Mouse (Mus musculus) CH12.LX (cell line): ENCODE measurements around the gene Prss35. TPM values are rescaled to one million over a fixed set of nuclear protein-coding genes. Genes with fewer than 3 reads are reported as not detected.

Source experiments
- DNase-seq: peaks from one replicate; pipeline ENCODE4 v3.0.0-alpha.2; 2013; ENCODE audit errors: extremely low read depth
- H3K27ac ChIP-seq: 2 replicates; pipeline ENCODE4 v1.5.1; 2012; ENCODE audit warnings: low read depth, mild to moderate bottlenecking, control low read depth, moderate library complexity; ENCODE audit not compliant: insufficient read depth
- H3K27me3 ChIP-seq: replicated peaks from 2 replicates; pipeline ENCODE3; 2012; ENCODE audit warnings: inconsistent platforms
- H3K36me3 ChIP-seq, 2 experiments: replicated peaks in 1 of 2; 2 replicates each; pipeline versions ENCODE3 to v1.6.1; 2012; ENCODE audit warnings: inconsistent platforms in 1 of 2, low read length in 1 of 2, mild to moderate bottlenecking in 1 of 2, mixed read lengths in 1 of 2, moderate library complexity in 1 of 2; ENCODE audit not compliant: control insufficient read depth in 1 of 2, insufficient read depth in 1 of 2
- H3K4me1 ChIP-seq, 2 experiments: 2 replicates each; pipeline ENCODE4 v1.6.1; 2012; ENCODE audit warnings: inconsistent platforms in 1 of 2, moderate library complexity in 1 of 2; ENCODE audit not compliant: insufficient read depth in 2 of 2, control insufficient read depth in 1 of 2
- H3K4me2 ChIP-seq: 2 replicates; pipeline ENCODE4 v1.6.1; 2012; ENCODE audit warnings: low read depth, mild to moderate bottlenecking, control low read depth; ENCODE audit not compliant: poor library complexity, insufficient read depth, severe bottlenecking
- H3K4me3 ChIP-seq, 3 experiments: fragments of 150-350 bp in 1 of 3; sonication (generic) in 1 of 3; replicated peaks in 1 of 3; 2 replicates each; pipeline versions ENCODE3 to v1.5.1; 2011 to 2012; ENCODE audit warnings: low read depth in 2 of 3, low read length in 2 of 3, mild to moderate bottlenecking in 2 of 3, moderate library complexity in 2 of 3, control low read depth in 1 of 3, improper control_type of control experiment in 1 of 3, inconsistent platforms in 1 of 3, mixed read lengths in 1 of 3; ENCODE audit not compliant: poor library complexity in 1 of 3
- H3K79me2 ChIP-seq: replicated peaks from 2 replicates; pipeline ENCODE4 v1.6.1; 2012; ENCODE audit warnings: mild to moderate bottlenecking, moderate library complexity; ENCODE audit not compliant: control insufficient read depth, poor library complexity, insufficient read depth, severe bottlenecking; ENCODE audit errors: extremely low read depth
- H3K9ac ChIP-seq: 2 replicates; pipeline ENCODE4 v1.6.1; 2012; ENCODE audit warnings: low read depth, mild to moderate bottlenecking, control low read depth, moderate library complexity; ENCODE audit not compliant: insufficient read depth
- H3K9me3 ChIP-seq: replicated peaks from 2 replicates; pipeline ENCODE3; 2012; ENCODE audit warnings: low read length, inconsistent platforms, mixed read lengths
- BHLHE40 ChIP-seq: IDR thresholded peaks from 2 replicates; pipeline ENCODE4 v1.6.1; 2011; ENCODE audit warnings: mild to moderate bottlenecking, low read depth, low read length, improper control_type of control experiment
- CHD1 ChIP-seq: IDR thresholded peaks from 2 replicates; pipeline ENCODE4 v1.6.1; 2012; ENCODE audit warnings: low read depth, low read length, improper control_type of control experiment, inconsistent platforms
- CHD2 ChIP-seq: IDR thresholded peaks from 2 replicates; pipeline ENCODE4 v1.6.1; 2011; ENCODE audit warnings: low read length, improper control_type of control experiment
- CTCF ChIP-seq, 2 experiments: IDR thresholded peaks in 1 of 2; conservative IDR thresholded peaks in 1 of 2; 2 replicates each; pipeline ENCODE4 v1.5.1; 2011 to 2012; ENCODE audit warnings: low read depth in 2 of 2, low read length in 2 of 2, improper control_type of control experiment in 1 of 2, inconsistent platforms in 1 of 2, mild to moderate bottlenecking in 1 of 2, moderate library complexity in 1 of 2
- E2F4 ChIP-seq: IDR thresholded peaks from 2 replicates; pipeline ENCODE4 v1.6.1; 2011; ENCODE audit warnings: low read depth, low read length, improper control_type of control experiment; ENCODE audit not compliant: insufficient replicate concordance
- ELF1 ChIP-seq: IDR thresholded peaks from 2 replicates; pipeline ENCODE4 v1.6.1; 2014; ENCODE audit warnings: low read depth, mild to moderate bottlenecking, inconsistent platforms, low read length, improper control_type of control experiment
- ETS1 ChIP-seq: conservative IDR thresholded peaks from 2 replicates; pipeline ENCODE4 v1.6.1; 2012; ENCODE audit warnings: low read depth, mild to moderate bottlenecking, inconsistent platforms, low read length, improper control_type of control experiment, moderate library complexity
- HCFC1 ChIP-seq: IDR thresholded peaks from 2 replicates; pipeline ENCODE4 v1.6.1; 2012; ENCODE audit warnings: low read depth, mild to moderate bottlenecking, inconsistent platforms, low read length, improper control_type of control experiment
- JUN ChIP-seq: IDR thresholded peaks from 2 replicates; pipeline ENCODE4 v1.6.1; 2011; ENCODE audit warnings: low read depth, mild to moderate bottlenecking, low read length, improper control_type of control experiment, moderate library complexity; ENCODE audit not compliant: insufficient read depth
- JUND ChIP-seq: conservative IDR thresholded peaks from 2 replicates; pipeline ENCODE4 v1.6.1; 2011; ENCODE audit warnings: low read depth, low read length, improper control_type of control experiment
- KAT2A ChIP-seq: IDR thresholded peaks from 2 replicates; pipeline ENCODE4 v1.6.1; 2012; ENCODE audit warnings: low read length, improper control_type of control experiment, inconsistent platforms; ENCODE audit not compliant: insufficient replicate concordance
- MAX ChIP-seq: IDR thresholded peaks from 2 replicates; pipeline ENCODE4 v1.6.1; 2011; ENCODE audit warnings: low read length, improper control_type of control experiment
- MAZ ChIP-seq: IDR thresholded peaks from 2 replicates; pipeline ENCODE4 v1.6.1; 2012; ENCODE audit warnings: low read depth, mild to moderate bottlenecking, inconsistent platforms, low read length, improper control_type of control experiment, moderate library complexity
- MEF2A ChIP-seq: IDR thresholded peaks from 2 replicates; pipeline ENCODE4 v1.6.1; 2014; ENCODE audit warnings: low read depth, mild to moderate bottlenecking, inconsistent platforms, low read length, improper control_type of control experiment, borderline replicate concordance
- NELFE ChIP-seq: IDR thresholded peaks from 2 replicates; pipeline ENCODE4 v1.6.1; 2011; ENCODE audit warnings: low read depth, low read length, improper control_type of control experiment
- POLR2A ChIP-seq: IDR thresholded peaks from 2 replicates; pipeline ENCODE4 v1.6.1; 2011; ENCODE audit warnings: low read depth, mild to moderate bottlenecking, improper control_type of control experiment, low read length
- POLR2AphosphoS2 ChIP-seq: IDR thresholded peaks from 2 replicates; pipeline ENCODE4 v1.6.1; 2011; ENCODE audit warnings: low read depth, low read length, improper control_type of control experiment
- SIN3A ChIP-seq: IDR thresholded peaks from 2 replicates; pipeline ENCODE4 v1.6.1; 2012; ENCODE audit warnings: low read length, improper control_type of control experiment, inconsistent platforms
- TBP ChIP-seq: conservative IDR thresholded peaks from 2 replicates; pipeline ENCODE4 v1.6.1; 2011; ENCODE audit warnings: low read depth, low read length, improper control_type of control experiment
- TCF12 ChIP-seq: IDR thresholded peaks from 2 replicates; pipeline ENCODE4 v1.6.1; 2014; ENCODE audit warnings: low read depth, mild to moderate bottlenecking, inconsistent platforms, low read length, improper control_type of control experiment
- USF1 ChIP-seq: IDR thresholded peaks from 2 replicates; pipeline ENCODE4 v1.6.1; 2014; ENCODE audit warnings: low read depth, mild to moderate bottlenecking, inconsistent platforms, low read length, improper control_type of control experiment
- USF2 ChIP-seq: conservative IDR thresholded peaks from 2 replicates; pipeline ENCODE4 v1.6.1; 2011; ENCODE audit warnings: low read depth, low read length, improper control_type of control experiment
- ZC3H11A ChIP-seq: IDR thresholded peaks from 2 replicates; pipeline ENCODE4 v1.6.1; 2012; ENCODE audit warnings: low read depth, mild to moderate bottlenecking, inconsistent platforms, low read length, improper control_type of control experiment
- dilution Hi-C: fragments of 300-500 bp; cut with MboI; formaldehyde crosslinking; loops from 2 replicates; pipeline ENCODE4 v1.14.3; 2020; ENCODE audit warnings: low sequenced_read_pairs; ENCODE audit not compliant: extremely low pct_unique_long_range_greater_than_20kb, extremely low pct_ligation_motif_present
- in situ Hi-C: fragments of 300-500 bp; cut with MboI; formaldehyde crosslinking; loops from 3 replicates; pipeline ENCODE4 v1.14.3; 2019; ENCODE audit warnings: low sequenced_read_pairs, low pct_ligation_motif_present, low pct_unique_long_range_greater_than_20kb, mixed read lengths
- polyA plus RNA-seq: library from polyadenylated mRNA; unstranded; fragments of >175 nt; gene quantifications from 2 replicates; pipeline ENCODE4 v1.2.1, GENCODE M21; 2012; ENCODE audit warnings: low read depth; ENCODE audit not compliant: insufficient read length
- total RNA-seq, 2 experiments: library from RNA; depleted of rRNA; stranded (reverse); fragments of 300-350 nt in 1 of 2; fragments of >200 nt in 1 of 2; gene quantifications; 2 replicates each; pipeline ENCODE4 v1.2.3; 2012 to 2014

Gene Prss35
- total and polyA plus RNA-seq, 3 experiments = not detected

DNA sequence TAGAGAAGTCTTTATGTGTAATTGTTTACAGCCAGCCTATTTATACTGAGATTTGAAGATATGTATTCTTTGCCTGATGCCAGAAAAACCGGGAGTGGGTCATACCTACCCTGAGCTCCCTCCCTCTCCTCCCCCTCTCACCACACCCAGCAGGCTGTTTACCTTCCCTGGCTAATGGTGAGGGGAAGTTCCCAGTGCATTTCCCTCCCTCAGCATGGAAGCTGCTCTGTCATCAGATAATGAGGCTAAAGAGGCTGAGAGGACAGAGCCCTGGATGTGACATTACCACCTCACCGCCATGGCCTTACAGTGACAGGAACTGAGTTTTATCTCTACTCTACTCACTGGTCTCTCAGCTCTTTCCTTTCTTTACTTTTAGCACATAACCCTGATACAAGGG is 41.6 kb upstream of the Prss35 start:
- Histone ChIP-seq H3K4me2 (no peak overlapping the region), H3K36me3 (no peaks in the 10 kb centered on the region), H3K79me2 (no peaks in the 10 kb centered on the region), H3K27ac (no peak overlapping the region), H3K4me3 (no peak overlapping the region), H3K9me3 (no peaks in the 10 kb centered on the region), H3K4me1 (peaks cover 3 to 4% of the 10 kb centered on the region in 2 experiments)
- dilution Hi-C loops (no loop called here), in situ Hi-C loops (no loop called here)
- no peak for DNase-seq
- TF ChIP-seq CTCF (conservative IDR thresholded peaks at IDR 0.05 in 1 of 2, IDR thresholded peaks at IDR 0.05 in 1 of 2; ENCODE audit: low read depth in 2 of 2, low read length in 2 of 2) (no peak), E2F4 (no peak), TCF12 (no peak), ELF1 (no peak), POLR2A (no peak), JUND (no peak), USF1 (no peak), USF2 (no peak), BHLHE40 (no peak), ETS1 (no peak), MAX (no peak), KAT2A (no peak)
- TF ChIP-seq, all 38 proteins: peak for 0
- Histone ChIP-seq H3K9ac (no peak overlapping the region), H3K27me3 (no peaks in the 10 kb centered on the region)

GRCm38 (mm10) chr9:86707431-86707830 is 36.0 kb upstream of the Prss35 start:
- H3K4me2 ChIP-seq = no peak overlapping the region
- DNase-seq = no peak
- no peaks in the 10 kb centered on the region for H3K79me2 ChIP-seq
- no peak overlapping the region for H3K27ac ChIP-seq
- no peak overlapping the region for H3K4me3 ChIP-seq
- H3K27me3 ChIP-seq = no peaks in the 10 kb centered on the region
- in situ Hi-C loops = no loop called here
- no peak for TF ChIP-seq CHD1
- no peak for TF ChIP-seq USF1
- TF ChIP-seq POLR2AphosphoS2 = no peak
- no peak for TF ChIP-seq CHD2
- no peak for TF ChIP-seq ETS1
- TF ChIP-seq TBP = no peak
- no peak for TF ChIP-seq CTCF (conservative IDR thresholded peaks at IDR 0.05 in 1 of 2, IDR thresholded peaks at IDR 0.05 in 1 of 2; ENCODE audit: low read depth in 2 of 2, low read length in 2 of 2)
- TF ChIP-seq SIN3A = no peak
- TF ChIP-seq MEF2A = no peak
- no peak for TF ChIP-seq POLR2A
- TF ChIP-seq JUND = no peak
- no peak for TF ChIP-seq HCFC1
- no peak for TF ChIP-seq ZC3H11A
- no peak for TF ChIP-seq E2F4
- TF ChIP-seq NELFE = no peak
- TF ChIP-seq MAZ = no peak
- TF ChIP-seq JUN = no peak
- dilution Hi-C loops = no loop called here
- H3K9me3 ChIP-seq = no peaks in the 10 kb centered on the region
- no peaks in the 10 kb centered on the region for H3K36me3 ChIP-seq
- H3K4me1 ChIP-seq = no peaks in the 10 kb centered on the region; a peak in 1 of 4 replicates
- H3K9ac ChIP-seq = no peak overlapping the region
